Mouse (Mus musculus) forelimb bud, embryonic 11.5 days (tissue): Measurements from ENCODE around the gene Sar1a.

ENCODE experiments used
- DNase-seq: peaks from one replicate; pipeline ENCODE4 v3.0.0-alpha.2; 2012; ENCODE audit warnings: low read depth, low spot score

Sar1a gene

GRCm38 (mm10) chr10:61730171-61730570, 50.1 kb downstream of the Sar1a start:
- DNase-seq: no peak

- DNase-seq: peak; percentile 38
Observed at GRCm38 (mm10) chr10:61734377-61734776, 54.3 kb downstream of the Sar1a start.

GRCm38 (mm10) chr10:61736671-61737078, 56.6 kb downstream of the Sar1a start:
- DNase-seq: no peak

- DNase-seq: no peak
Observed at GRCm38 (mm10) chr10:61737537-61737936, 57.4 kb downstream of the Sar1a start.

GRCm38 (mm10) chr10:61738126-61738525, 58.0 kb downstream of the Sar1a start:
- DNase-seq: no peak

- DNase-seq: no peak
Observed at GRCm38 (mm10) chr10:61741306-61741705, 61.2 kb downstream of the Sar1a start.

- no peak for DNase-seq
Observed at GRCm38 (mm10) chr10:61741873-61742272, 61.8 kb downstream of the Sar1a start.

- DNase-seq: no peak
Observed at GRCm38 (mm10) chr10:61742336-61742735, 62.2 kb downstream of the Sar1a start.
